Mouse (Mus musculus): ENCODE measurements at regions not wholly inside any gene's neighbourhood (a gene's known extent, or its start where the extent isn't known, plus 50 kb on each side); places are given as distances from the start of the nearest gene placed in this dataset.
"Not testable (repeated sequence)": the region's sequence is repeated elsewhere in the genome, so short reads cannot be mapped to it uniquely, and the experiment has no call there.

- DNase-seq: no peak
Measured at GRCm38 (mm10) chr5:17208554-17209283, 164.3 kb upstream of the Speer4f2 start.

DNA sequence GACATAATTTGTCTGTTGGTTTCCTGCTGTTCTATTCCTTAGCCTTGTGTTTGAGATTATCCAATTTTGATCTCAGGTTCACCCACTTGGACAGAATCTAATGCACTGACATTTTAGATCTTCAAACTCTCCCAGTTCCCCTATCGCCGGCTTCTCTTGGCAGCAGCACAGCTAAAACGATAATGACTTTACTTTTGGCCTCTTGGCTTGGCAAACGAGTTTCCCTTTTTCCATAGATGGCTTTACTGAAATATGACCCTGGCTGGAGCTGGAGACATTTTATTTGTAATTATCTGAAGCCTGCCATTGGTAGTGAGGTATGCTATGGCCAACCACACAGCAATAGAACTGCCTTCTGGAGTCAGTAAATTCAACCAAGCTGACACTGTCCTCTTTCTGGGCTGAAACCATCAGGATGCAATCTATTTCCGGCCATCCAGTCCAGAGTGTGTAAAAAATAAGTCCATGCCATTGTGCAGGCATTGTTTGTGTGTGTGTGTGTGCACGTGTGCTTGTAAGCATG lies 162.2 kb upstream of the Speer4f2 start:
- no peak for DNase-seq

DNA sequence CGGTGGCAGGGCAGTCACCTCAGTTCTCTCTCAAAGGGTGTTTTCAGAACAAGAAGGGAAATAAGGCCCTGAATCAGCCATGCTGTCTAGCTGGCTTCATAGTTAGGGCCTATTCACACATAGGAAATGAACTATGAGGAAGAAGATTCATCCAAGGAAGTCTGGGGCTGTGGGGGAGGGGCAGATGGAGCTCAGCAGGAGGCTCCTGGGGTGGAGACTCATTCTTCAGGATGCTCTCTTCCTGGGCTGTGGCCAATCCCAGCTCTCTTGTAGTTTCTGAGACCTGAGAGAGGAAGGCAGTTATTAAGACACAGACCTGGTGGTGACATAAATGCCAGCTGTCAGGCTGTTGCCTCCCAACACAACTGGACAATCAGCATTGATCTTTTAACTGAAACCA lies 149.4 kb upstream of the Speer4f2 start:
- not testable (repeated sequence) for DNase-seq

DNA sequence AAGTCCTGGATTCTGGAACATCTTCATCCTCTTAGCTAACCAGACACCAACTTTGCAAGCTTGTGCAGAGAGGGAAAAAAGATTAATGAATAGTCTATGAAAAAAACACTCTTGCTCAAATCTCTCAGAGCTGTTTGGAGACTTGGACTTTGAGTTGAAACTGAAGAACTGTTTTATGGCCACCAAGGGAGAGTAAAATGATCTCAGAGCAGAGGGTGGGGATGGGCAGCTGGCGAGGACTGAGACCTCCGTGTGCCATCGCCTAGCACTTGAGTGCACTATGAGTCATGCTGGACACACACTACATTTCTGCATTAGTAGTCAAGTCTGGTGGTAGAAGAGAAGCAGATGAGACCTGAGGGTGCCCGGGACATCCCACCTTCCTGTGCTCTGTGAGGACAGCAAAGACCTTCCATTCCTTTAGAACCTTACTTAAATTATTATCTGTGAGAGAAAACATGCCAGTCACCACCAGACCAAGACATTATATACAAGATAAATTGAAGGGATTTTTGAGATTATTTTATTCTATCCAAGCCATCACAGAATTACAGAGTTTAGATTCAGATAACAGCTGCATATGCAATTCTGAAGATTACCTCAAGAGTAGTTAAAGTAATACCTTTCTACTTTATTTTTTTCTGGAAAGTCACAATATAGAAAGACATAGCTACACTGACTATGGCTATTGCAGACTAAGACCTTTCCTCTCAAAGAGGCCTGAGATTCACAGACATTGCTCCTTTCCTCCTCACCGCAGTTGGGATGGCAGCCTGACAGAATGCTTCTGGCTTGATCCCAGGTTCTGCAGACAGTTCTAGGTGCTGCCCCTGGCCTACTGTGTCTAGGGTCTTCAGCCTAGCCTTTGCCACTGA lies 125.0 kb upstream of the Speer4f2 start:
- DNase-seq: no peak

DNA sequence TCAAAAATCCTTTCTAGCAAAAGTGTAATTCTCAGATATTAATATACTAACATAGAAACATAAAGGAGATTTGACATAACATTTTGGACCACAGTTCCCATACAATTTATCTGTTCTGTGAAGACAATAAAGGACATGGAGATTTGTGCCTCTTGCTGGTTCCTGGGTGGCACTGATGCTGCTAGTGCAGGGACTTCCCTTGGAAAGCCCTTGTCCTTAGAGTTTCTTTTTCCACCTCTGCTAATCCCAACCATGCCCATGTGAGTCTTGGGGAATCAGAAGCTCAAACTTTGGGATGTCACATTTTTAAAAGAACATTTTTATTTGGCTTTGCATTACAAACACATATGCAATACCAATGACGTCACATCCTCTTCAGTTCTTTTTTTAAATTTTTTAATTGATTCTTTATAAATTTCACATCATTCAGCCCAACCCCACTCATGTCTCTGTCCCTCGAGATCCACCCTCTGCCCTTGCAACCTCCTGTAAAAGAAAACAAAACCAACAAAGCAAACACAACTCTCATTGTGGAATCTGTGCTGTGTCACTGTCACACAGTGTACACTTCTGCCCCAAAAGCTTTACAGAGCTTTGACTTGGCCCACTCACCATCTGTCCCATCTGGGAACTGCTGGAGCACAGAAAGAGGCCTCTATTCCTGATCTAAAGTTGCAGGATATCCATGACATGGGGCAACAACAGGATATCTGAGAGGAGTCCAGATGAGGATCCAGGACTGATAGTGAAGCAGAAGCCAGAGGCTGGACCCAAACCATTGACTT lies 112.2 kb upstream of the Speer4f2 start:
- DNase-seq: no peak

GRCm38 (mm10) chr5:17262126-17262525 lies 110.9 kb upstream of the Speer4f2 start:
- DNase-seq: no peak

GRCm38 (mm10) chr5:17271153-17271552 lies 101.8 kb upstream of the Speer4f2 start:
- DNase-seq: no peak

GRCm38 (mm10) chr5:17271722-17272479 lies 101.1 kb upstream of the Speer4f2 start:
- no peak for DNase-seq

- DNase-seq: no peak
Measured at GRCm38 (mm10) chr5:17275346-17275745, 97.6 kb upstream of the Speer4f2 start.

DNA sequence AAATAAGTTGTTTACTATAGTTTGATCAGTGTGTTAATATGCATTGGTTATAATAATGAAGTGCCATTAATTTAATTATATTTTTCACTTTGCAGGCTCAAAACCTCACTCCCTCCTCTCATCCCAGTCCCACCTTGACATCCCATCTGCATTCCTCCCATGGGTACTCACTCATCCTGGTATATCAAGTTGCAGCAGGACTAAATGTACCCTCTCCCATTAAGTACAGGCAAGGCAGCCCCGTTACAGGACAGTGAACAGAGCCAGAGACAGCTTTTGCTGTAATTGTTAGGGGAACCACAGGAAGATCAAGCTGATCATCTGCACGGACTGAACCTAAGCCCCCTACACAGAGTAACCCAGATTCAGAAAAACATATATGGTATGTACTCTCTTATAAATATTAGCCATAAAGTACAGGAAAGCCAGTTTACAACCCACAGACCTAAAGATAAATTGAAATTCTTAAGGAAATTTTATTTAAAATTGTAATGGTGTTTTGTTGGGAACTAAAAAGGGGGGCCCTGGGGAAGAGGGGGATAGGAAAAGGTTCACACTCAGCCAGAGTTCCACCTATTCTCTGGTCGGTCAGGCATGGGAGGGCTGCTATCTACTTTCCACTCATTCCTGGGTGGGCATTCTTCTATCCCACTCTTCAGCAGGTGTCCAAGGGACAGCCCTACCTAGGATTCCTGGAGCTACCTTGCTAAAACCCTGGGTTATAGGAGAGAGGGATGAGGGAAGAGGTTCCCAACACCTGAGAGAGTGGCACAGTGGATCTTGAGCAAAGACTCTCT lies 96.0 kb upstream of the Speer4f2 start:
- no peak for DNase-seq

DNA sequence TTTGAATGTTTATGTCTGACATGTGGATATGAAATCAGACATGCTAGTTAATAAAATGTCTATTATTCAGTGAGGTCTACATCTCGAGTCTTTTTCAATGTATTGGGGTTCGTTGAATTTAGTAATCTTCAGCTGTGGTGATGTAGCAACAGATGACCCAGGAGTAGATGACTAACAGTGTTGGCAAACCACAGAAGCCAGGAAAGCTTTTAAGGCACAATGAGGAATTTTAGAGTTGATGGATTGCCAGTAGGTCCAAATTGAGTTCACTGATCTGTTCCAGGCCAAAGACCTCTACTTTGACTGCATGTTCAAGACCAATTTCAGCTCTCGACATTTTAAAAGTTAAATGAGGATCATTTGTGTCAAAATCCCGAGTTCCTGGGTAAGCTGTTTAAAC lies 92.8 kb upstream of the Speer4f2 start:
- no peak for DNase-seq

DNA sequence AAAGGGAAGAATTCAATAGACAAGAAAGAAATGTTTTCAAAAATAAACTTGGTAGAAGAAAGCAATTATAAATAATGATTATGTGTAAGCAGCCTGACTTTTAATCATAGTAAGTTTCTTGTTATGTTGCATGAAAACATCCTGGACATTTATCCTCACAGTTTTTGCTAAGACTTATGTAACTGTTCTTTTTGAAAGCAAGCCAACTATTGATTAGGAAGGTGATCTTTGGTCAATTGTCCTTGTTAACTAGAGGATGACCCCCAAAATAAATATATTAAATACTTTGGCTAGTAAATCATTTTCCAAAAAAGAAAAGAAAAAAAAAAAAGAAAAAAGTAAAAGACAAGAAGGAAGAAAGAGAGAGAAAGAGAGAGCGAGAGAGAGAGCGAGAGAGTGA lies 92.0 kb upstream of the Speer4f2 start:
- no peak for DNase-seq

DNA sequence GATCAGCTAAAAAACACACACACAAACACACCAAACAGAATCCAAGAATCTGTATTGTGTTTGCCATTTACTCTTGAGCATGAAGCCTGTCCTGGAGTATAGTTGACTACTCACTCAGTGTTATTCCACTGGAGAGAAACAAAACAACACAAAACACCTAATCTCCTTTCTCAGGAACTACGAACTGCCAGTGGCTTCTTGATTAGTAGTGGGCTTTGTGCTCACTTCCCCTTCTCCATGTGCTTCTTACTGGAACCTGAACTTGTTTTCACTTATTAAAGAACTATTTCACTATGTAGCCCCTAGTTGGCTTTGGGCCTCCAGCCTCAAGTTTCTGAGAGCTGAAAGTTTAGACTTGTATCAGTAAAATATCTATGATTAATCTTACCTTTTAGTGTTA lies 84.0 kb upstream of the Speer4f2 start:
- DNase-seq: no peak

DNA sequence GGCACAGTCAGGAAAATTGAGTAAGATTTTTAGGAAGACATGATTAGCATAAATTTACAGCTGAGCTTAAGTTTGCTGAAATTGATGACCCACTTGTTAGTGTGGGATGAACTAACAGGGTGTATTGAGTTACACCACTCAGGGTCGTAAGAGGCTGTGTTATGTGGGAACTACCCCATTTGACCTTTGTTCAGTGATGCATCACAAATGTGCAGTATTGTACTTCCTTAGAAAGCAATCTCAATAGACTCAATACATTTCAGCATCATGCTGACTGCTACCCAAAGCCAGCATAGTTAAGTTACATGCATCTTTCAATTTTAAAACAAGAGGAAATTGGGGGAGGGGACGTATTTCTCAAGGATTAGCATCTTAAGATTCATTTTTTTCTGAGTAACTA lies 80.4 kb upstream of the Speer4f2 start:
- DNase-seq: no peak

DNA sequence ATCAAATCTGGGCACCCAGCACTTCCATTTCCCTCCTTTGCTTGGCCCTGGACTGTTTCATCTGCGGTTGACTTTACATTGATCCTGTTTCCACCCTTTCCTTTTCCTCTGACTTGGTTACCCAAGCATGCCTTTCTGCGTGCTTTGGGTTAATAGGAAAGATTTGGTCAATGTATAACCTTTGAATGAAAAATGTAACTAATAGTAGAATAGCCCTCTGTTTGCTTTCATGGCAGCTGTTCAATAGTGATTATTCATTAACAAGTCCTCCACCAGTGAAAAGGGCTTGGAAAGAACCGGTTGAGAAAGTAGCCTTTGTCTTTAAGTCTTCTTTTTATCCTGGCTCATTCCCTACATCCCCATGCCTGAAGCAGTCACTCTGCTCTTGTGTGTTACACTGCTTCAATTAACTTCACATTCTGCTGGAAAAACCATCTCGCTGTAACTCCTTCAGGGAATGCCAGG lies 76.4 kb upstream of the Speer4f2 start:
- DNase-seq: no peak

GRCm38 (mm10) chr5:17299846-17300245 lies 73.1 kb upstream of the Speer4f2 start:
- no peak for DNase-seq

GRCm38 (mm10) chr5:17321501-17321900 lies 51.5 kb upstream of the Speer4f2 start:
- no peak for DNase-seq
